Mouse (Mus musculus): ENCODE measurements at regions not wholly inside any gene's neighbourhood (a gene's known extent, or its start where the extent isn't known, plus 50 kb on each side); places are given as distances from the start of the nearest gene placed in this dataset.

DNA sequence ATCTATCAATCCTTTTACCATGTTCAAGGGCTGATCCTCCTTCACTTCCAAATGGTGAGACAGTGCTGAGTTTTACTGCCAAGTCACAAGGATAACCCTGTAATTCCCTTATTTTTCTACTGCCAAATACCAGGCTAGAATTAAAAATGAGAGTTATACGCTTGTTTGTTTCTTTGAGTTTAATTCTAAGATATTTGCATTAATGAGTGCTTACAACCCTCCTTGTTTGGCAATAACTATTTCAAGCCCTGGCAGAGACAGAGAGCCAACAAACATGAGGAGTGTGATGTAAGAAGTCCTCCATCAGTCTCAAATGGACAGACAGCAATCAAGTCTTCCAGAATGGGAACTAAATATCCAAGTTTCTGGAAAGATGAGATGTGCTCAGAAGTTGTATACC, 321.9 kb downstream of the Fat4 start:
- Histone ChIP-seq H3K27me3 (replicated peaks) (no peaks in the 10 kb centered on the region), H3K4me3 (replicated peaks in 1 of 3; ENCODE audit: low read depth in 2 of 3, low read length in 2 of 3, poor library complexity in 1 of 3) (no peak overlapping the region), H3K4me1 (ENCODE audit: control insufficient read depth in 1 of 2, insufficient read depth in 2 of 2) (peaks cover 0 to 6% of the 10 kb centered on the region in 2 experiments; a peak in 2 of 4 replicates), H3K36me3 (replicated peaks in 1 of 2; ENCODE audit: control insufficient read depth in 1 of 2, insufficient read depth in 1 of 2, low read length in 1 of 2) (no peaks in the 10 kb centered on the region), H3K79me2 (replicated peaks; ENCODE audit: control insufficient read depth, extremely low read depth, insufficient read depth, poor library complexity, severe bottlenecking) (no peaks in the 10 kb centered on the region), H3K4me2 (ENCODE audit: insufficient read depth, low read depth, poor library complexity, severe bottlenecking) (no peak overlapping the region), H3K27ac (ENCODE audit: insufficient read depth, low read depth) (no peak overlapping the region), H3K9me3 (replicated peaks; ENCODE audit: low read length) (no peaks in the 10 kb centered on the region), H3K9ac (ENCODE audit: insufficient read depth, low read depth) (no peak overlapping the region)
- TF ChIP-seq USF2 (conservative IDR thresholded peaks at IDR 0.05; ENCODE audit: low read depth, low read length) = no peak
- no peak for TF ChIP-seq MYC (IDR thresholded peaks at IDR 0.05; ENCODE audit: low read depth, low read length)
- no peak for TF ChIP-seq ELF1 (IDR thresholded peaks at IDR 0.05; ENCODE audit: low read depth, low read length)
- no peak for TF ChIP-seq GABPA (IDR thresholded peaks at IDR 0.05; ENCODE audit: insufficient replicate concordance, low read depth, low read length)
- no peak for TF ChIP-seq TBP (conservative IDR thresholded peaks at IDR 0.05; ENCODE audit: low read depth, low read length)
- no peak for TF ChIP-seq RCOR1 (conservative IDR thresholded peaks at IDR 0.05; ENCODE audit: low read depth, low read length)
- TF ChIP-seq JUND (conservative IDR thresholded peaks at IDR 0.05; ENCODE audit: low read depth, low read length) = no peak
- no peak for TF ChIP-seq NELFE (IDR thresholded peaks at IDR 0.05; ENCODE audit: low read depth, low read length)
- no peak for TF ChIP-seq ZMIZ1 (IDR thresholded peaks at IDR 0.05; ENCODE audit: low read depth, low read length)
- TF ChIP-seq ETS1 (conservative IDR thresholded peaks at IDR 0.05; ENCODE audit: low read depth, low read length) = no peak
- no peak for TF ChIP-seq JUN (IDR thresholded peaks at IDR 0.05; ENCODE audit: insufficient read depth, low read depth, low read length)
- TF ChIP-seq CHD2 (IDR thresholded peaks at IDR 0.05; ENCODE audit: low read length) = no peak
- TF ChIP-seq IRF4 (IDR thresholded peaks at IDR 0.05; ENCODE audit: low read depth, low read length) = no peak
- dilution Hi-C loops (cut with MboI; ENCODE audit: extremely low pct_ligation_motif_present, extremely low pct_unique_long_range_greater_than_20kb, low sequenced_read_pairs) = no loop called here
- in situ Hi-C loops (cut with MboI; ENCODE audit: low pct_ligation_motif_present, low pct_unique_long_range_greater_than_20kb, low sequenced_read_pairs) = no loop called here
- no peak for DNase-seq (ENCODE audit: extremely low read depth)

GRCm38 (mm10) chr3:39209382-39210165, 322.8 kb downstream of the Fat4 start:
- Histone ChIP-seq H3K27me3 (replicated peaks) (no peaks in the 10 kb centered on the region), H3K4me2 (ENCODE audit: insufficient read depth, low read depth, poor library complexity, severe bottlenecking) (no peak overlapping the region), H3K9me3 (replicated peaks; ENCODE audit: low read length) (no peaks in the 10 kb centered on the region), H3K79me2 (replicated peaks; ENCODE audit: control insufficient read depth, extremely low read depth, insufficient read depth, poor library complexity, severe bottlenecking) (no peaks in the 10 kb centered on the region), H3K27ac (ENCODE audit: insufficient read depth, low read depth) (no peak overlapping the region), H3K4me3 (replicated peaks in 1 of 3; ENCODE audit: low read depth in 2 of 3, low read length in 2 of 3, poor library complexity in 1 of 3) (no peak overlapping the region), H3K36me3 (replicated peaks in 1 of 2; ENCODE audit: control insufficient read depth in 1 of 2, insufficient read depth in 1 of 2, low read length in 1 of 2) (no peaks in the 10 kb centered on the region), H3K9ac (ENCODE audit: insufficient read depth, low read depth) (no peak overlapping the region), H3K4me1 (ENCODE audit: control insufficient read depth in 1 of 2, insufficient read depth in 2 of 2) (peaks cover 0 to 6% of the 10 kb centered on the region in 2 experiments; a peak in 2 of 4 replicates)
- no peak for DNase-seq (ENCODE audit: extremely low read depth)
- TF ChIP-seq POLR2AphosphoS2 (IDR thresholded peaks at IDR 0.05; ENCODE audit: low read depth, low read length) (no peak), ZKSCAN1 (IDR thresholded peaks at IDR 0.05; ENCODE audit: borderline replicate concordance, low read depth, low read length) (no peak), RAD21 (IDR thresholded peaks at IDR 0.05; ENCODE audit: low read depth, low read length) (no peak), USF2 (conservative IDR thresholded peaks at IDR 0.05; ENCODE audit: low read depth, low read length) (no peak), UBTF (IDR thresholded peaks at IDR 0.05; ENCODE audit: low read depth, low read length) (no peak), TCF12 (IDR thresholded peaks at IDR 0.05; ENCODE audit: low read depth, low read length) (no peak), ZMIZ1 (IDR thresholded peaks at IDR 0.05; ENCODE audit: low read depth, low read length) (no peak), MEF2A (IDR thresholded peaks at IDR 0.05; ENCODE audit: borderline replicate concordance, low read depth, low read length) (no peak)
- dilution Hi-C loops (cut with MboI; ENCODE audit: extremely low pct_ligation_motif_present, extremely low pct_unique_long_range_greater_than_20kb, low sequenced_read_pairs) = no loop called here
- in situ Hi-C loops (cut with MboI; ENCODE audit: low pct_ligation_motif_present, low pct_unique_long_range_greater_than_20kb, low sequenced_read_pairs) = no loop called here
